Mouse (Mus musculus) cerebellum, adult 2 months (tissue): ENCODE data around the gene Pdxdc1. TPM values are rescaled to one million over a fixed set of nuclear protein-coding genes. Genes with fewer than 3 reads are reported as not detected.
A peak's percentile ranks its signal among the peaks of the same experiment; 100 is the strongest.

Source experiments
- DNase-seq, 2 experiments: peaks; one replicate each; pipeline ENCODE4 v3.0.0; 2021
- H3K27ac ChIP-seq: fragments of 200-500 bp; 2 replicates; pipeline ENCODE4 v1.5.1; 2012; ENCODE audit warnings: low read length, control low read depth, inconsistent platforms; ENCODE audit not compliant: insufficient read depth
- H3K27me3 ChIP-seq: fragments of 200-500 bp; 2 replicates; pipeline ENCODE4 v1.6.1; 2012; ENCODE audit warnings: inconsistent platforms, mild to moderate bottlenecking, low read length, moderate library complexity; ENCODE audit not compliant: control insufficient read depth, insufficient read depth
- H3K4me1 ChIP-seq: fragments of 200-500 bp; 2 replicates; pipeline ENCODE4 v1.6.1; 2011; ENCODE audit warnings: low read length; ENCODE audit not compliant: control insufficient read depth, insufficient read depth
- H3K4me3 ChIP-seq: fragments of 200-500 bp; replicated peaks from 2 replicates; pipeline ENCODE3; 2011; ENCODE audit warnings: mild to moderate bottlenecking, low read depth, low read length, control low read depth; ENCODE audit not compliant: insufficient read depth
- CTCF ChIP-seq: fragments of 200-500 bp; IDR thresholded peaks from 2 replicates; pipeline ENCODE4 v1.5.1; 2011; ENCODE audit warnings: low read depth, mild to moderate bottlenecking, control low read depth, low read length, moderate library complexity, borderline replicate concordance; ENCODE audit not compliant: insufficient read depth
- POLR2A ChIP-seq: fragments of 200-500 bp; IDR thresholded peaks from 2 replicates; pipeline ENCODE4 v1.6.1; 2011; ENCODE audit warnings: low read length, control low read depth, borderline replicate concordance; ENCODE audit not compliant: insufficient read depth
- WGBS: fragments of 180-500 bp; shearing (Covaris S2); methylation state at CpG from one replicate; pipeline ENCODE4 v1.1.7; 2018; 5-methylcytosine and 5-hydroxymethylcytosine counted together
- polyA plus RNA-seq: library from polyadenylated mRNA; depleted of rRNA; stranded (reverse); fragments of >200 nt; gene quantifications from 2 replicates; pipeline ENCODE4 v1.2.3, GENCODE M21; 2012

Pdxdc1 gene
- polyA plus RNA-seq, 1 experiment, result 105 TPM

DNA sequence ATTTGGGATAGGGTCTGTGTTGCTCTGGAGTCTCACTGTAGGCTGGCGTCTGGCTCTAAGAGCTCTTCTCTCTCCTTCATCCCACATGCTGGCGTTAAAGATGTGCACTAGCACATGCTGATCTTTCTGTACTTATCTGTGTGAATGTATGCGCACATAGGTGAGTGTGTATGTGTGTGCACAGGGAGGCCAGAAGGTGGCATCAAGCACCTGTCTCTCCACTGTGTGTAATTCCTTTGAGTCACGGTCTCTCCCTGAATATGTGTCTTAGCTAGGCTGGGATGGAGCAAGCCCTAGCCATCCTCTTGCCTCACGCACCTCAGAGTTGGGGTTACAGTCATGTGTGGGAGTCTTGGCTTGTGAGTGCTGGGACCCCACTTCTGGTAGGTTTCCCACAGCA, 82.2 kb downstream of the Pdxdc1 start:
- no peak overlapping the region for H3K4me3 ChIP-seq
- WGBS, result 94% methylated on average over 5 of the region's 5 CpGs
- TF ChIP-seq POLR2A, result no peak
- peak; percentile 20; the same call in 1 of the 2 replicates for TF ChIP-seq CTCF

GRCm38 (mm10) chr16:13819806-13820500, 83.0 kb downstream of the Pdxdc1 start:
- no peak for DNase-seq
- no peaks in the 10 kb centered on the region; the same call in 1 of the 2 replicates for H3K4me1 ChIP-seq
- WGBS, result 20% methylated on average over 12 of the region's 12 CpGs
- H3K27ac ChIP-seq, result 0 out of 2 replicates have a peak overlapping the region, but pooled peaks have one; percentile 40
- TF ChIP-seq POLR2A, result no peak
- no peak for TF ChIP-seq CTCF
- H3K27me3 ChIP-seq, result no peaks in the 10 kb centered on the region
- H3K4me3 ChIP-seq, result peak overlapping the region; percentile 68

More for the DNA sequence above, 82.2 kb downstream of the Pdxdc1 start:
- no peaks in the 10 kb centered on the region for H3K27me3 ChIP-seq
- no peak for DNase-seq
- no peak overlapping the region for H3K27ac ChIP-seq
- H3K4me1 ChIP-seq, result no peaks in the 10 kb centered on the region; the same call in 1 of the 2 replicates

DNA sequence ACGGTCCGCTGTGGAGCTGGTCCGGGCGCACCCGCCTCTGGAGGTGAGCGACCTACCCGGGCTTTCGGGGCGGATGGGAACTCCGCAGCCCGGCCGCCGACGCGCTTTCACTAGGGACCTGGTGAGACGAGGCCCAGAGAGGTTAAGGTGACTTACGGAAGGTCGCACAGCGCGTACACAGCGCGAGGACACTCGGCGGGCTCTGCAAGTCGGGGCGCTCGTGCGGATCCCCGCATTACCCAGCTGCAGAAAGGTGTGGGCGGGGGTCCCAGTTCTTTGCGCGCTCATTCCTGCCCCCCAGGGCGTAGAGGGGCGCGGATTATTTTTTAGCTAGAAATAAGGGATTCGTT, 83.6 kb downstream of the Pdxdc1 start:
- no peaks in the 10 kb centered on the region for H3K27me3 ChIP-seq
- under 1% methylated on average over 36 of the region's 36 CpGs for WGBS
- TF ChIP-seq POLR2A, result no peak
- TF ChIP-seq CTCF, result no peak
- no peak for DNase-seq
- H3K4me1 ChIP-seq, result no peaks in the 10 kb centered on the region; the same call in 1 of the 2 replicates
- peak overlapping the region; percentile 68 for H3K4me3 ChIP-seq
- H3K27ac ChIP-seq, result peak overlapping the region; percentile 40

DNA sequence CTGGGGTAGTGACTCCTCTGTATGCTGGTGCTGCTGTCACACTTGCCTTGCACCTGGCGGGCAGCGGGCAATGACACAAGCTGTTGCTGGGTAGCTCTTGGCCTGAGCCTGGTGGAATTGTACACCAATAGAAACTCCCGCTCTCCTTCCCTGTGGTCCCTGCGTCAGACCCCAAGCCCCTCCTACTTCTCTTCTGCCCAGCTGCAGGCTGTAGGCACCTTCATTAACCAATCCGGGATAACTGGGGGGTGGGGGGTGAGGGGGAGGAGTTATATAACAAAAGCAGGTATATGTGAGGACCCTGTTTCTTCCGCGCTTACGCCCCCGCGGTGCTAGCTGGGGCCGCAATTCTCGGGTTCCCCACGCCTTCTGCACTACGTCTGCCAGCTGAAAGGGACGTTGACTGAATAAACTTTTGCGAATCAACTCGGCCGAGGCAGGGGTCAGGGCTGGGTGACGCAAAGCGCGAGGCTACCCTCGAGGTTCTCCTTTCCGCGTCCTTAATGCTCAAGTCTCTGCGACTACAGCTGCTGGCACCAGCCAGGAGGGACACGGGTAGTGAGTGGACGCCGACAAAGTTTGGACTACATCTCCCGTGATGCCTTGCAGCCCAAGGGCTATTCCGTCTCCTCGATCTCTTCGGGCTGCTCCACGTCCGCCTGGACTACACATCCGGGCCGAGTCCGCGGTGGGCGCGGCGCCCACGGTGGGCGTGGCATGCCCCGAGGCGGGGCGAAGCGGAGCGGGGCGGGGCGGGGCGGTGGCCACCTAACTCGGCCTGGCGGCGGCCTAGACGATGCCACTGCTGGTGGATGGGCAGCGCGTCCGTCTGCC, 84.2 kb downstream of the Pdxdc1 start, which contains the start of gene Ntan1:
TSS of gene Ntan1 (plus strand) at position 286 of the 834 bp plus-strand sequence.
- peak; percentile 68 for TF ChIP-seq POLR2A
- TF ChIP-seq CTCF, result no peak
- Histone ChIP-seq H3K27ac (peak within 1 kb of the TSS; percentile 74), H3K4me3 (peak within 1 kb of the TSS; percentile 68), H3K27me3 (no peaks in the 10 kb centered on the region), H3K4me1 (no peaks in the 10 kb centered on the region; the same call in 1 of the 2 replicates)
- peak; percentile 98 for DNase-seq
- under 1% methylated on average over 58 of the region's 58 CpGs for WGBS

GRCm38 (mm10) chr16:13813200-13813599, 89.7 kb downstream of the Pdxdc1 start:
- TF ChIP-seq CTCF, result no peak
- TF ChIP-seq POLR2A, result no peak
- 97% methylated on average over 3 of the region's 3 CpGs for WGBS

GRCm38 (mm10) chr16:13812152-13812551, 90.8 kb downstream of the Pdxdc1 start:
- Histone ChIP-seq H3K27me3 (no peaks in the 10 kb centered on the region), H3K4me1 (no peaks in the 10 kb centered on the region), H3K4me3 (no peak overlapping the region), H3K27ac (no peak overlapping the region)
- no peak for DNase-seq
- TF ChIP-seq CTCF (no peak), POLR2A (no peak)
- WGBS, result 95% methylated on average over 6 of the region's 6 CpGs

More at GRCm38 (mm10) chr16:13813200-13813599, 89.7 kb downstream of the Pdxdc1 start:
- Histone ChIP-seq H3K4me3 (no peak overlapping the region), H3K27ac (no peak overlapping the region), H3K27me3 (no peaks in the 10 kb centered on the region), H3K4me1 (no peaks in the 10 kb centered on the region)
- DNase-seq, result no peak

DNA sequence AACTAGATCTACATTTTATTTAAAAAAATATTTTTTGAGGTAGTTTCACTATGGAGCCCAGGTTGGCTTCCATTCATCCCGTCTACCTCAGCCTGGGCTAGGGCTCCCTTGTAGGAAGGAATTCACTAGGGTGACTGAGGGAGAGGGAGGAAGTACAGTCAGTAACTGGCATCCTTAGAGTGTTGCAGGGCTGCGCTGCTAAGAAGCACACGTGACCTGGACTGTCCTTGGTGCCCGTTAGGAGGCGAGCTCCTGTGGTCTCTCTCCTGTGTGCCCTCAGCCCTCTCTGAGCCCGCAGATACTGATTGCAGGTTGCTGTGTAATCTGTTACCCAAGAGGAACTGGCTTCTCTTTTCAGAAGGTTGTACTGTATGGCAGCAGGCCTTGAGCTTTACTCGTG, 94.5 kb downstream of the Pdxdc1 start:
- Histone ChIP-seq H3K4me3 (no peak overlapping the region), H3K27ac (no peak overlapping the region), H3K4me1 (no peaks in the 10 kb centered on the region; the same call in 1 of the 2 replicates), H3K27me3 (no peaks in the 10 kb centered on the region)
- WGBS, result 92% methylated on average over 7 of the region's 7 CpGs
- TF ChIP-seq CTCF, result no peak
- TF ChIP-seq POLR2A, result no peak
- DNase-seq, result no peak

DNA sequence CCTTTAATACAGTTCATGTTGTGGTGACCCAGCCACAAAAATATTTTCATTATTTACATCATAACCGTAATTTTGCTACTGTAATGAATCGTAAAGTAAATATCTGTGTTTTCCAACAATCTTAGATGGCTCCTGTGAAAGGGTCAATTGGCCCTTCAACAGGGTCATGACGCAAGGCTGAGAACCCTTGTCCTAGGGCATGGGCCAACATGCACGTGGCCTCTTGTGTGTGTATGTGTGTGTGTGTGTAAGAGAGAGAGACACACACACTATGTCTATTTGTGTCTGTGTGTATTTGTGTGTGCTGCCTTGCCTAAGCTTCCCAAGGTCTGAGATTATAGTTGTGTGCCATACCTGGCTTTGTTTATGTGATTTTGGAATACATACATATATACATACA, 95.3 kb downstream of the Pdxdc1 start:
- no peak for TF ChIP-seq POLR2A
- no peak for TF ChIP-seq CTCF
- Histone ChIP-seq H3K4me3 (no peak overlapping the region), H3K27me3 (no peaks in the 10 kb centered on the region), H3K27ac (no peak overlapping the region), H3K4me1 (no peaks in the 10 kb centered on the region; the same call in 1 of the 2 replicates)
- WGBS, result 97% methylated on average over 4 of the region's 4 CpGs
- DNase-seq, result no peak
